Mouse (Mus musculus): ENCODE data around the gene 1810037I17Rik. TPM values are rescaled to one million over a fixed set of nuclear protein-coding genes. Genes with fewer than 3 reads are reported as not detected.

Gene 1810037I17Rik
- 90.1 and 97.3 TPM in 2 replicates for polyA plus RNA-seq (2015; fragmentation: Nextera tagmentation; extraction: Ambion mirVana)

DNA sequence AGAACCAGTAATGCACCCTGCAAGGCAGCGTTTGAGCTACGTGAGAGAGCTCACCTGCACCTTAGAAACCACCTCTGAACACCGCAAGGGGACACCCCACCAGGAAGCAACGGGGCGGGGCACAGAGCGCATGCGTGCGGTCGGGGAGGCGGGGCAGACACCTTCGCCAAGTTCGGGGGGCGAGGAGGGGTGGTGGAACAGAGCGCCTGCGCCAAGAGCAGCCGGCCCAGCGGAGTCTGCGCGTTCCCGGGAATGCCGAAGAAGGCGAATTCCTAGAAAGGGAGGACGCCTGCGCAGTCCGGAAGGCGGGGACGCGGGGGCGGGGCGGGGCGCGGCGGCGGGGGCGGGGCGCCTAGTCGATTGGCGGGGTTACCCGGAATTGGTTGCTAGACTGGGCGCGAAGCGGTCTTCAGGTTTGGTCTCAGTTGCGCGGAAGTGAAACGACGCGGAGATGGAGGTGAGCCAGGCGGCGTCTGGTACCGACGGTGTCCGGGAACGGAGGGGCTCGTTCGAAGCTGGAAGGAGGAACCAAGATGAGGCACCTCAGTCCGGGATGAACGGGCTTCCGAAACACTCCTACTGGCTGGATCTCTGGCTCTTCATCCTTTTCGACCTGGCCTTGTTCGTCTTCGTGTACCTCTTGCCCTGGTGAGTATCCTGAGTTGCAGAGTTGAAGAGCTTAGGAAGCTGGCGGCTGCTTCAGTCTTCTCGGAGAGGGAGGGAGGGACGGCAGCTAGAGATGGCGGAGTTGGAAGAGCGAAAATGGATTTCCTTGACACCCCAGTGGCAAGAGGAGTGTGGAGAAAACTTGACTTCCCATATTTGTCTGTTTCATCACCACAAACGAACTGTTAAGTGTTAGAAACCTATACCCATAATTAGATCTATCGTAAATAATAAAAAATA lies at the start of gene 1810037I17Rik:
Gene 1810037I17Rik (plus strand): TSS at position 195 of the 906 bp plus-strand sequence.
- peak; percentile 99 for ATAC-seq (ENCODE audit: low FRiP score)
- WGBS: 1% methylated on average over 68 of the region's 68 CpGs

DNA sequence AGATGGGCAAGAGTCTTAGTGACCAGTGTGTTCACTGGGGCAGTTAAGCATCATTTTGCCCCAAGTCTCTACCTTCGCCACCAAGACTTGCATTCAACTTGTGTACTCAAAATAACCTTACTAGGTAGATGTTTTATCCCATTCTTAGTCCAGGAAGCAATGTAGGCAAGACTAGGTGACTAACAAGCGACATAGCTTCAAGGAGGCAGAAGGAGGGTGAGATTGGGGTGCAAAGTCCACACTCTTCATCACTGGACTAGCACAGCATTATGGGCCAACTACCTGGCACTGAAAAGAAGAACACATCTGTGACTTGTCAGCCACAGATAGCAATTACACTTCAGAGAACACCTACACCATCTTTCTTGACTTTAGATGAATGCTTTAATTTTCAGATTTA lies 47.1 kb upstream of the 1810037I17Rik start:
- Histone ChIP-seq H3K27ac (no peak overlapping the region), H3K9me3 (no peaks in the 10 kb centered on the region), H3K36me3 (no peaks in the 10 kb centered on the region), H3K27me3 (no peaks in the 10 kb centered on the region), H3K4me3 (no peak overlapping the region), H3K9ac (no peak overlapping the region), H3K4me1 (replicated peaks) (no peaks in the 10 kb centered on the region), H3K4me2 (no peak overlapping the region)
- ATAC-seq (ENCODE audit: low FRiP score): no peak
- 88% methylated on average over 2 of the region's 2 CpGs for WGBS

More for the DNA sequence above, at the start of gene 1810037I17Rik:
- peaks cover 10% of the 10 kb centered on the region for H3K4me1 ChIP-seq (replicated peaks)
- H3K4me3 ChIP-seq: peak within 1 kb of the TSS; percentile 59
- peak within 1 kb of the TSS; percentile 76 for H3K9ac ChIP-seq
- H3K36me3 ChIP-seq: peaks cover 14% of the 10 kb centered on the region
- H3K9me3 ChIP-seq: no peaks in the 10 kb centered on the region
- H3K27me3 ChIP-seq: no peaks in the 10 kb centered on the region
- peak within 1 kb of the TSS; percentile 62 for H3K4me2 ChIP-seq
- peak within 1 kb of the TSS; percentile 79 for H3K27ac ChIP-seq

DNA sequence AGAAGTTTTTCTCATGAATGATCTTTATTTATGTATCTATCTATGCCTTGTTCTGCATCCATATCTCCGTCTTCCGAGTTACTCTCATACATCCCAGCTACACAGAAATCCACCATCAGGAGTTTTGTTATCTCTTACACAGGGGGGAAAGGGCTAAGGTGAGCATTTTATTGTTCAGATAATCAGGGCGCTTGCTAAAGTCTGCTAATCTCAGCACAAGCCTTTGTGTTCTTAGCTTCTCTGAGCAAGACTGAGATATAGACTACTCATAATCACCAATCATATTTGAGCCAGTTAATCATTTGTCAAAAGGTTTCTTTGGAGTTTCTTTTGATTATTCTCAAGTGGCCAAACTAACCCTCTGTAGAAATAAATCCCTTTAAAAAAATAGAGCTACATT lies 46.5 kb upstream of the 1810037I17Rik start:
- H3K4me2 ChIP-seq: no peak overlapping the region
- ATAC-seq (ENCODE audit: low FRiP score): no peak
- WGBS: 97% methylated on average over 3 of the region's 3 CpGs

DNA sequence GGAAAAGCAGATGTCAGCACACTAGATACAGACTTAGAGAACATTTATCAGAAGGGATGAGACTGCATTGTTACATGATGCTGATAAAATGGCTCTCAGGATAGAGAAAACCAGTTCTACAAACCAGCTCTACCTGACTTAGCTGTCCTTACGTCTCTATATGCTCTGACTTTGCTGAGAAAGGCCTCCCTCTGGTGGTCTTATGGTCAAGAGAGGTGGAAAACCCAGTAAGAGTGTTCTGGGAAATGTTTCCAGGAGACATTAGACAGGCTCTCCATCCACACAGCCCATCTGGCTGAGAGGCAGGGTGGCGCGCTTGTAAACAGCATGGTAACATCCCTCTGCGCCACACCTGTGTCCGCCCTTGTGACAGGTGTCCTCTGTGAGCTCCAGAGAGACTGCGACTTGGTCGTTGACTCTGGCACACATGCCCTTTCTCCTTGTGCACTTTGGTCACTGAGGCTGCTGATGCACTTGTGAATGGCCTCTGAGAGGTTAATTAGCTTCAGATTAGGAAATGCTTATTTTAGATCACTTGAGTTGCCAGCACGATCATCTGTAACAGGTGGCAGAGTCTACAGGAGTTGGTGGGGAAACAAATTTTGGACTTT lies 45.2 kb upstream of the 1810037I17Rik start:
- no peaks in the 10 kb centered on the region for H3K27me3 ChIP-seq
- no peak for ATAC-seq (ENCODE audit: low FRiP score)
- H3K4me2 ChIP-seq: no peak overlapping the region
- H3K4me3 ChIP-seq: no peak overlapping the region
- H3K9ac ChIP-seq: no peak overlapping the region
- H3K27ac ChIP-seq: no peak overlapping the region
- no peaks in the 10 kb centered on the region for H3K4me1 ChIP-seq (replicated peaks)
- H3K9me3 ChIP-seq: no peaks in the 10 kb centered on the region
- H3K36me3 ChIP-seq: no peaks in the 10 kb centered on the region
- WGBS: 92% methylated on average over 8 of the region's 8 CpGs

More for the DNA sequence above, 46.5 kb upstream of the 1810037I17Rik start:
- Histone ChIP-seq H3K9ac (no peak overlapping the region), H3K27ac (no peak overlapping the region), H3K4me3 (no peak overlapping the region), H3K9me3 (no peaks in the 10 kb centered on the region), H3K4me1 (replicated peaks) (no peaks in the 10 kb centered on the region), H3K36me3 (no peaks in the 10 kb centered on the region), H3K27me3 (no peaks in the 10 kb centered on the region)

DNA sequence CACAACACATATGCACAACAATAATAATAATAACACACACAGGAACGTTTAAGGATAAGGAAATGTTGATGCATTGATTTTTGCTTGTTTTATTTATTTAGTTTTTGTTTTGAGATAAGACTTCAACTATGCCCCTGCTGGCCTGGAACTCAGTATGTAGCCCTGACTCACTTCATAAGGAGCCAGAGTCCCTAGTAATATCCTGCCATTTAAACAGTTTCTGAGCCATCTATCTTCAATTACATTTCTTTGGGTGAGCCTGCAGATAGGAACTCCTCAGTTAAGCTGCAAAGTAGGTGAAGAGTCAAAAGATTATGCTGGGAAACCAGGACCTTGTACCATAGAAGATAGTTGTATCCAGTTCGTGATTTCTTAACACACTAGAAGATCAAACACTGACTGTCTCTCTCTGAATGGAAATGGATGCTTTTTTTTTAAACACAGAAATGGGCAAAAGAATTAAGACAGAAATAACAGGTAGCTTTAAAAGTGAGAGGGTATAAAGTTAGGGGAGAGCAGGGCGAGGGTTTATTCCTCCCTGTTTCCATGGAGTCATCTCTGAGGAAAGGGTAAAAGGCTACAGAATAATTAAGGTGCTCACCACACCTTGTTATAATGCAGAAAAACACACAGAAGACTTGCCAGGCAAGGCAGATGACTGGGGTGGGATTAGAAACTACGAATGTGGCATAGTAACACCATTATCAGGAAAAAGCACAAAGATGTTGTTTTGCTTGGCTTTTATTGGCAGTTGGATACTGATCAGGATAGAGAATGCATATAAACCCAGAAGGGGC lies 36.3 kb upstream of the 1810037I17Rik start:
- no peak for ATAC-seq (ENCODE audit: low FRiP score)
- Histone ChIP-seq H3K4me3 (no peak overlapping the region), H3K4me1 (replicated peaks) (no peaks in the 10 kb centered on the region), H3K9ac (no peak overlapping the region), H3K27me3 (no peaks in the 10 kb centered on the region), H3K36me3 (no peaks in the 10 kb centered on the region), H3K4me2 (no peak overlapping the region), H3K27ac (no peak overlapping the region), H3K9me3 (no peaks in the 10 kb centered on the region)
- 88% methylated on average over 4 of the region's 4 CpGs for WGBS

DNA sequence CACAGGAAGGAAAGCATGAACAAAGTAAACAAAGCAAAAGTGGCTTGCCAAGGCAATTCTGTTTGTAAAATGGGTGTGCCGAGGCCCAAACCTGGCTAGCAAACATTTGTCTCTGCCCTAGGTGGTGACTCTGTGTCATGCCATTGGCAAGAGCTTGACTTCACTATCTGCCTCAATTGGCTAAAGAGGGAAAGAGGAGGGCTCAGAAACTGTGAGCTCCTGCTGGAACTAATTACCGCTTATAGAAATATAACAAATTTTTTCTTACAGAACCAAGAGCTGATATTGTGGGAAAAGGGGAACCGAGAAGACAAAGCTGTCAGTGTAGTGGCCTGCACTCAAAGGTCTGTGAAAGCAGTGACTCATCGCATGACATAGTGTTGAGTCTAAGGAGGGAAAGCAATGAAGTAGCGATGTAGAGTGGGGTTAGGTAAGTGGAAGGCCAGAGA lies 35.6 kb upstream of the 1810037I17Rik start:
- 87% methylated on average over 5 of the region's 5 CpGs for WGBS
- H3K36me3 ChIP-seq: no peaks in the 10 kb centered on the region
- no peaks in the 10 kb centered on the region for H3K4me1 ChIP-seq (replicated peaks)
- H3K27me3 ChIP-seq: no peaks in the 10 kb centered on the region
- H3K9me3 ChIP-seq: no peaks in the 10 kb centered on the region
- no peak overlapping the region for H3K4me3 ChIP-seq
- H3K27ac ChIP-seq: no peak overlapping the region
- no peak overlapping the region for H3K9ac ChIP-seq
- no peak for ATAC-seq (ENCODE audit: low FRiP score)
- H3K4me2 ChIP-seq: no peak overlapping the region

DNA sequence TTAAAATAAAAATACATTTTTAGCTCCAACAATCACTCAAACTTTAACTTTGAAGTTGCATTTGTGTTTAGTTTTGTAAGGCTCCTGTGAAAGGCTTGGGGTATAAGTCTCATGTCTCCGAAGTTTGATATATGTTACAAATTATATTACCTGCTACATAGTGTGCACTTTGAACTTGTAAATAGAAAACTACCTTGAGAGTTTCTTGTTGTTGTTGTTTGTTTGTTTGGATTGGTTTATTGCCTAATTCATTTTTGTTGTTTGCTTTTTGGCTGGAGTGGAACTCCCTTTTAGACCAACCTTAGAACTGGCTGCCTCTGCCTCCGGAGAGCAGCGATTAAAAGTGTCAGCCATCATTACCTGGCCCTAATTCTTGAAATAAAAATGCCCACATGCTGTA lies 29.2 kb upstream of the 1810037I17Rik start, which contains the start of gene Fabp2:
Gene Fabp2 (plus strand): TSS at position 301 of the 400 bp plus-strand sequence.
- H3K4me2 ChIP-seq: no peak within 1 kb of the TSS
- H3K9me3 ChIP-seq: no peaks in the 10 kb centered on the region
- ATAC-seq (ENCODE audit: low FRiP score): no peak
- 96% methylated on average over 3 of the region's 3 CpGs for WGBS
- H3K4me1 ChIP-seq (replicated peaks): no peaks in the 10 kb centered on the region
- H3K36me3 ChIP-seq: no peaks in the 10 kb centered on the region
- H3K27ac ChIP-seq: no peak within 1 kb of the TSS
- H3K27me3 ChIP-seq: no peaks in the 10 kb centered on the region
- no peak within 1 kb of the TSS for H3K9ac ChIP-seq
- no peak within 1 kb of the TSS for H3K4me3 ChIP-seq

DNA sequence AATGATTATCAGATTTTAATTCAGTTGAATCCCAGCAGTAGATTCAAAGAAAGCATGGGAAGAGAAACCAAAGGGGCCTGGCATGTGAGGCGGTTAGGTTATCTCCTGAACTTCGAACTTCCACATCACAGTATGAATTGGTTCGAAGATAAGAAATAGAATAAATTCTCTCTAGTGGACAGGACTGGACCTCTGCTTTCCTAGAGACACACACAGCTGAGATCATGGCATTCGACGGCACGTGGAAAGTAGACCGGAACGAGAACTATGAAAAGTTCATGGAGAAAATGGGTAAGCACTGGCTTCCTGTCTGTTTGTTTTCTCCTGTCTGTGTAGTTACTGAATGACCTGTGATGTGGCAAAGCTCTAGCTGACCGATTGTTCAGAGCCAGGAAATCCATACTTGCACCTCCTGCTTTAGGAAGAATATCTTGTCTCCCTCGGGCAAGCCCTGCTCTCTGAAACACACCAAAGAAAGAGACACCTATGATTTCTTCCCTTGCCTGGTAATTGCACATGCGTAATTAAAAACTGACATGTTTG lies 28.7 kb upstream of the 1810037I17Rik start:
- Histone ChIP-seq H3K4me3 (no peak overlapping the region), H3K9me3 (no peaks in the 10 kb centered on the region), H3K4me2 (no peak overlapping the region), H3K27ac (no peak overlapping the region), H3K36me3 (no peaks in the 10 kb centered on the region), H3K9ac (no peak overlapping the region), H3K4me1 (replicated peaks) (no peaks in the 10 kb centered on the region), H3K27me3 (no peaks in the 10 kb centered on the region)
- WGBS: 91% methylated on average over 11 of the region's 11 CpGs
- no peak for ATAC-seq (ENCODE audit: low FRiP score)

DNA sequence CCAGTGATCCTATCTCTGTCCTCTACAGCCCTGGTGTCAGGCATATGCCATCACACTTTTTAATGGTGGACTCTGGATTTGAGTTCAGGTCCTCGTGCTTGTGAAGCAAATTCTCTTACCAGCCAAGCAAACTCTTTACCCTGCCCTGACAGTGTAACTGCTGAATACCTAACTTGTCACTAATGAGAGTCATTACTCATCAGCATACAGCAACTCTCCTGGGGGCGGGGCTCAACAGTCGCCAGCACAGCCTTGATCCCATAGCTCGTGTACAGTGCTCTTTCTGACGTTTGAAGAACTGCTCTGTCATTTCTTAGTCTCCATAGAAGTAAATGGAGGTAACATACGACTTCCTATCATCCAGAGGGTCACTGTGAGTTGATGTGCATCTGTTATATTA lies 25.7 kb upstream of the 1810037I17Rik start:
- Histone ChIP-seq H3K9ac (no peak overlapping the region), H3K27ac (no peak overlapping the region), H3K36me3 (no peaks in the 10 kb centered on the region), H3K4me1 (replicated peaks) (no peaks in the 10 kb centered on the region), H3K27me3 (no peaks in the 10 kb centered on the region), H3K9me3 (no peaks in the 10 kb centered on the region), H3K4me3 (no peak overlapping the region), H3K4me2 (no peak overlapping the region)
- no peak for ATAC-seq (ENCODE audit: low FRiP score)
- 56% methylated on average over 6 of the region's 6 CpGs for WGBS

DNA sequence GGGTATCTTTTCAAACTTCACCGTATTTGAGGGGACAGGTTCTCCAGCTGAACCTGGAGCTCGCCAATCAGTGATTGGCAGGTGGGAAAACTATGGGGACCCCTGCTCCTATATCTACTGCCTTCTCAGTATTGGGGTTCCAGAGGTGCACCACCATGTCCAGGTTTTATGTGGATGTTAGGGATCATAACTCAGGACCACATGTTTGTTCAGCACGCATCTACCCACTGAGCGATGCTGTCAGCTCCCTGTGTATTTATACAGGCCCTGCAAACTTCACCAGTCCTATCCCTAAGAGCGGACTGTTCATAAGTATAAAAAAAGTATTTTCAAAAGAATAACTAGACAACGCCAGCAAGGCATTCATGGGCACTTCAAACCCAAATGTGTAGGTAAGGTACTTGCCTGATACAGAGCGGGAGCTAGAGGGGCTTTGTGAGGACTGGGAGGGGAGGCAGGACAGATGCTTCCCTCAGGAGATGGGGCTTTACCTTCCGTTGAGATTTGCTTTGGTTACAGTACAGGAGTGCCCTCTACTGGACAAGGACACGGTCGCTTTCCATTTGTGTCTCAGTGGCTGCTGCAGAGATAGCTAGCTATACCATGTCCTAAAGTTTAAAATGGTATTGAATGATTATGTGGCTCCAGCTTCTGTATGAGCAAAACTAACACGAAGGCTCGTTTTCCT lies 20.1 kb upstream of the 1810037I17Rik start:
- H3K9ac ChIP-seq: no peak overlapping the region
- ATAC-seq (ENCODE audit: low FRiP score): peak; percentile 65; the same call in 1 of the 2 replicates
- H3K4me2 ChIP-seq: no peak overlapping the region
- H3K4me3 ChIP-seq: no peak overlapping the region
- H3K27ac ChIP-seq: no peak overlapping the region
- no peaks in the 10 kb centered on the region for H3K36me3 ChIP-seq
- H3K27me3 ChIP-seq: no peaks in the 10 kb centered on the region
- 46% methylated on average over 12 of the region's 12 CpGs for WGBS
- H3K9me3 ChIP-seq: no peaks in the 10 kb centered on the region
- H3K4me1 ChIP-seq (replicated peaks): no peaks in the 10 kb centered on the region

DNA sequence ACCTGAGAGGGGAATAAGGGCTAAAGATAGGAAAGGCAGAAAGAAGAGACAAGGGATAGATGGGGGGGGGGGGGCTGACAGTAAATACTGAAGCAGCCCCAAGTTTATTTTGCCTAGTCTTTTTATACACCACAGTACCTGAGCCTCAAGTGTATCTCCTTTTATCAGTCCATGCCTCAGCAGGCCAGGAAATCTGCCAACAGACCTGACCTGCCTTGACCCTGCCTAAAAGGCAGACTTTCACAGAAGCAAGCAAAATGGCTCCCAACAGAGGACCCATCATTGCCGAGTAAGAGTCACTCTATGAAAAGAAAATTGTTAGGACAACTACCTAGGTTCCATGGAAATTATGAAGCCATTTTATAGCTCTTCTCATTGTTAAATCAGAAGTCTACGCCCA lies 16.2 kb upstream of the 1810037I17Rik start:
- Histone ChIP-seq H3K4me3 (no peak overlapping the region), H3K27ac (no peak overlapping the region), H3K4me2 (no peak overlapping the region), H3K36me3 (no peaks in the 10 kb centered on the region), H3K4me1 (replicated peaks) (no peaks in the 10 kb centered on the region), H3K9ac (no peak overlapping the region), H3K27me3 (no peaks in the 10 kb centered on the region), H3K9me3 (no peaks in the 10 kb centered on the region)
- no peak for ATAC-seq (ENCODE audit: low FRiP score)
- 80% methylated on average over 2 of the region's 2 CpGs for WGBS
